ENCODE assay signal across 27 mouse cellular contexts in genomic region chr19:28408787-28409186, GRCm38 (mm10).
DNase-seq lines count a peak whose midpoint lies in the region; ATAC-seq and TF ChIP-seq lines count a peak whose summit lies in the region.
"Had no signal": no experiment of that assay in that cellular context is flagged by ENCODE, and none has a peak within 500 bp of the region (broad histone marks: within the 10 kb centered on the region; RNA-seq: fewer than 3 reads in every experiment).

No protein-coding gene starts in this region.

- no peak overlapping the region for H3K4me2 ChIP-seq in embryonic facial prominence, embryonic 14.5 days (ENCODE audit: low read depth, low read length)
- H3K4me2 ChIP-seq in hindbrain, postnatal 0 days (ENCODE audit: low read depth, low read length): no peak overlapping the region
- no peak overlapping the region for H3K4me2 ChIP-seq in hindbrain, embryonic 14.5 days (replicated peaks)
- H3K4me2 ChIP-seq in midbrain, postnatal 0 days (ENCODE audit: low read depth, low read length, poor library complexity, severe bottlenecking): no peak overlapping the region
- no peak overlapping the region for H3K4me2 ChIP-seq in midbrain, embryonic 11.5 days
- H3K4me2 ChIP-seq: embryonic facial prominence, embryonic 12.5 days; forebrain, embryonic 13.5 days; heart, embryonic 13.5 days; hindbrain, embryonic 12.5 days had no signal

- no peak for ATAC-seq in embryonic facial prominence, embryonic 14.5 days (ENCODE audit: low read depth)
- ATAC-seq in hindbrain, postnatal 0 days: no peak
- ATAC-seq in hindbrain, embryonic 14.5 days (ENCODE audit: low FRiP score): no peak
- no peak for ATAC-seq in midbrain, postnatal 0 days (ENCODE audit: low FRiP score)
- no peak for ATAC-seq in midbrain, embryonic 11.5 days (ENCODE audit: low FRiP score)
- ATAC-seq: activated CD4-positive, CD25-positive, alpha-beta regulatory T cell, adult 4 months; forebrain, embryonic 13.5 days; forebrain, embryonic 16.5 days; hindbrain, embryonic 16.5 days; inflammation-experienced regulatory T-cells, adult 6 months had no signal

- no peaks in the 10 kb centered on the region for H3K9me3 ChIP-seq in embryonic facial prominence, embryonic 14.5 days (ENCODE audit: control insufficient read depth, low read length)
- no peaks in the 10 kb centered on the region for H3K9me3 ChIP-seq in embryonic facial prominence, embryonic 10.5 days
- 0 out of 2 replicates have a peak, but pooled peaks cover 4% of the 10 kb centered on the region for H3K9me3 ChIP-seq in hindbrain, postnatal 0 days (ENCODE audit: low read length)
- no peaks in the 10 kb centered on the region for H3K9me3 ChIP-seq in hindbrain, embryonic 14.5 days (ENCODE audit: control insufficient read depth, low read length)
- H3K9me3 ChIP-seq in midbrain, postnatal 0 days (ENCODE audit: low read length): no peaks in the 10 kb centered on the region
- H3K9me3 ChIP-seq in midbrain, embryonic 11.5 days (ENCODE audit: control insufficient read depth, low read length): no peaks in the 10 kb centered on the region
- H3K9me3 ChIP-seq: embryonic facial prominence, embryonic 12.5 days; forebrain, embryonic 13.5 days; heart, embryonic 10.5 days; hindbrain, embryonic 12.5 days had no signal

- TF ChIP-seq CTCF in hindbrain, postnatal 0 days (IDR thresholded peaks at IDR 0.05; ENCODE audit: low read depth): no peak
- no peak for TF ChIP-seq CTCF in midbrain, postnatal 0 days (IDR thresholded peaks at IDR 0.05)

- no peaks in the 10 kb centered on the region for H3K27me3 ChIP-seq in embryonic facial prominence, embryonic 14.5 days (replicated peaks; ENCODE audit: control insufficient read depth, insufficient read depth, low read length)
- H3K27me3 ChIP-seq in embryonic facial prominence, embryonic 10.5 days (replicated peaks; ENCODE audit: low read depth, poor library complexity, severe bottlenecking): no peaks in the 10 kb centered on the region
- no peaks in the 10 kb centered on the region for H3K27me3 ChIP-seq in hindbrain, postnatal 0 days (ENCODE audit: insufficient read depth, low read length)
- H3K27me3 ChIP-seq in hindbrain, embryonic 14.5 days (ENCODE audit: control insufficient read depth, insufficient read depth, low read length): no peaks in the 10 kb centered on the region
- H3K27me3 ChIP-seq in midbrain, postnatal 0 days (ENCODE audit: insufficient read depth, low read length): no peaks in the 10 kb centered on the region
- no peaks in the 10 kb centered on the region for H3K27me3 ChIP-seq in midbrain, embryonic 11.5 days (ENCODE audit: control insufficient read depth, insufficient read depth, low read length)
- H3K27me3 ChIP-seq: embryonic facial prominence, embryonic 12.5 days; forebrain, embryonic 13.5 days; heart, embryonic 13.5 days; hindbrain, embryonic 12.5 days had no signal

- H3K9ac ChIP-seq in embryonic facial prominence, embryonic 14.5 days (ENCODE audit: low read depth, low read length): no peak overlapping the region
- no peak overlapping the region for H3K9ac ChIP-seq in hindbrain, postnatal 0 days (replicated peaks; ENCODE audit: low read length)
- no peak overlapping the region for H3K9ac ChIP-seq in hindbrain, embryonic 14.5 days
- H3K9ac ChIP-seq in midbrain, postnatal 0 days (replicated peaks; ENCODE audit: low read length, poor library complexity, severe bottlenecking): no peak overlapping the region
- H3K9ac ChIP-seq in midbrain, embryonic 11.5 days (ENCODE audit: low read length): no peak overlapping the region
- H3K9ac ChIP-seq: embryonic facial prominence, embryonic 12.5 days; forebrain, embryonic 13.5 days; heart, embryonic 13.5 days; hindbrain, embryonic 12.5 days had no signal

- DNase-seq in embryonic facial prominence, embryonic 14.5 days (ENCODE audit: low spot score): peak; percentile 36
- no peak for DNase-seq in embryonic facial prominence, embryonic 10.5 days (ENCODE audit: low spot score)
- peak; percentile 10 for DNase-seq in hindbrain, postnatal 0 days (ENCODE audit: low spot score)
- no peak for DNase-seq in hindbrain, embryonic 14.5 days (ENCODE audit: low spot score)
- peak; percentile 18 for DNase-seq in layer of hippocampus, adult 9-11 months
- DNase-seq in layer of hippocampus, postnatal 10 days (ENCODE audit: low spot score in 2 of 2): no peak
- DNase-seq in midbrain, postnatal 0 days (ENCODE audit: low spot score): peak; percentile 19
- no peak for DNase-seq in midbrain, embryonic 11.5 days (ENCODE audit: low spot score, missing footprints)
- DNase-seq: adrenal gland, adult 8-10 months; adrenal gland, postnatal 25 days; cerebellum, adult 18-20 months; cerebellum, adult 9-10 months; cerebellum, postnatal 14 days; gastrocnemius, postnatal 10 days; gastrocnemius, postnatal 36 days; heart, adult 2 months; heart, postnatal 14 days had no signal

- no peak overlapping the region for H3K27ac ChIP-seq in embryonic facial prominence, embryonic 14.5 days (replicated peaks; ENCODE audit: low read depth, low read length)
- no peak overlapping the region for H3K27ac ChIP-seq in embryonic facial prominence, embryonic 10.5 days (replicated peaks)
- no peak overlapping the region for H3K27ac ChIP-seq in hindbrain, postnatal 0 days
- H3K27ac ChIP-seq in hindbrain, embryonic 14.5 days: no peak overlapping the region
- H3K27ac ChIP-seq in midbrain, postnatal 0 days (ENCODE audit: low read depth, low read length): no peak overlapping the region
- H3K27ac ChIP-seq in midbrain, embryonic 11.5 days (ENCODE audit: low read depth, low read length): no peak overlapping the region
- H3K27ac ChIP-seq: embryonic facial prominence, embryonic 12.5 days; forebrain, embryonic 13.5 days; heart, adult 2 months; heart, embryonic 10.5 days; heart, embryonic 13.5 days; hindbrain, embryonic 12.5 days had no signal

- no peak overlapping the region for H3K4me3 ChIP-seq in embryonic facial prominence, embryonic 14.5 days (ENCODE audit: low read depth, low read length)
- no peak overlapping the region for H3K4me3 ChIP-seq in embryonic facial prominence, embryonic 10.5 days
- H3K4me3 ChIP-seq in hindbrain, postnatal 0 days (ENCODE audit: low read length): no peak overlapping the region
- no peak overlapping the region for H3K4me3 ChIP-seq in hindbrain, embryonic 14.5 days (replicated peaks; ENCODE audit: low read length)
- H3K4me3 ChIP-seq in midbrain, postnatal 0 days (ENCODE audit: low read depth, low read length): no peak overlapping the region
- no peak overlapping the region for H3K4me3 ChIP-seq in midbrain, embryonic 11.5 days (ENCODE audit: low read depth, low read length)
- H3K4me3 ChIP-seq: embryonic facial prominence, embryonic 12.5 days; erythroblast, embryonic 14.5 days; forebrain, embryonic 13.5 days; heart, adult 2 months; heart, embryonic 10.5 days; heart, embryonic 13.5 days; hindbrain, embryonic 12.5 days had no signal

- no peaks in the 10 kb centered on the region for H3K36me3 ChIP-seq in embryonic facial prominence, embryonic 14.5 days (ENCODE audit: control insufficient read depth, insufficient read depth, low read length)
- H3K36me3 ChIP-seq in embryonic facial prominence, embryonic 10.5 days (replicated peaks): no peaks in the 10 kb centered on the region
- H3K36me3 ChIP-seq in hindbrain, postnatal 0 days (ENCODE audit: insufficient read depth, low read length): no peaks in the 10 kb centered on the region
- H3K36me3 ChIP-seq in hindbrain, embryonic 14.5 days (replicated peaks; ENCODE audit: control insufficient read depth, insufficient read depth): no peaks in the 10 kb centered on the region
- no peaks in the 10 kb centered on the region for H3K36me3 ChIP-seq in midbrain, postnatal 0 days (ENCODE audit: insufficient read depth, low read length)
- H3K36me3 ChIP-seq in midbrain, embryonic 11.5 days (ENCODE audit: control insufficient read depth, insufficient read depth, low read length): no peaks in the 10 kb centered on the region
- H3K36me3 ChIP-seq: embryonic facial prominence, embryonic 12.5 days; heart, embryonic 10.5 days; heart, embryonic 13.5 days; hindbrain, embryonic 12.5 days had no signal

- no peaks in the 10 kb centered on the region for H3K4me1 ChIP-seq in embryonic facial prominence, embryonic 14.5 days (ENCODE audit: control insufficient read depth, insufficient read depth, low read length)
- no peaks in the 10 kb centered on the region for H3K4me1 ChIP-seq in embryonic facial prominence, embryonic 10.5 days
- H3K4me1 ChIP-seq in hindbrain, postnatal 0 days (ENCODE audit: insufficient read depth, low read length): 0 out of 2 replicates have a peak, but pooled peaks cover 3% of the 10 kb centered on the region
- no peaks in the 10 kb centered on the region for H3K4me1 ChIP-seq in hindbrain, embryonic 14.5 days (replicated peaks; ENCODE audit: control insufficient read depth, insufficient read depth, low read length)
- no peaks in the 10 kb centered on the region for H3K4me1 ChIP-seq in midbrain, postnatal 0 days (ENCODE audit: insufficient read depth, low read length)
- H3K4me1 ChIP-seq in midbrain, embryonic 11.5 days (ENCODE audit: control insufficient read depth, insufficient read depth, low read length): no peaks in the 10 kb centered on the region
- H3K4me1 ChIP-seq: embryonic facial prominence, embryonic 12.5 days; forebrain, embryonic 13.5 days; heart, embryonic 10.5 days; heart, embryonic 13.5 days; hindbrain, embryonic 12.5 days had no signal

- 34% methylated on average over 3 of the region's 3 CpGs for WGBS in embryonic facial prominence, embryonic 14.5 days
- WGBS in embryonic facial prominence, embryonic 10.5 days: 70% methylated on average over 3 of the region's 3 CpGs
- WGBS in hindbrain, postnatal 0 days: 29% methylated on average over 3 of the region's 3 CpGs
- WGBS in hindbrain, embryonic 14.5 days: 52% methylated on average over 3 of the region's 3 CpGs
- 37% methylated on average over 3 of the region's 3 CpGs for WGBS in midbrain, postnatal 0 days
- 77% methylated on average over 3 of the region's 3 CpGs for WGBS in midbrain, embryonic 11.5 days

Comparison
In these comparisons a context has a peak if more than half of its experiments do, and no peak if none do; other contexts are left out.
1. DNase-seq: peak in embryonic facial prominence, embryonic 14.5 days (single experiment), hindbrain, postnatal 0 days (single experiment), layer of hippocampus, adult 9-11 months (single experiment) and midbrain, postnatal 0 days (single experiment); none in embryonic facial prominence, embryonic 10.5 days (single experiment), hindbrain, embryonic 14.5 days (single experiment), layer of hippocampus, postnatal 10 days (0 of 2) and midbrain, embryonic 11.5 days (single experiment).